Mouse (Mus musculus): ENCODE results near the gene Mrps14.

- TF ChIP-seq CTCF (IDR thresholded peaks at IDR 0.05; ENCODE audit: low read depth, low read length), result no peak
- TF ChIP-seq POLR2AphosphoS5 (IDR thresholded peaks at IDR 0.05; ENCODE audit: insufficient replicate concordance, low read depth, low read length), result no peak
- no peak for TF ChIP-seq GATA1 (IDR thresholded peaks at IDR 0.05; ENCODE audit: borderline replicate concordance, low read length)
These were observed 18.1 kb upstream of the Mrps14 start for GRCm38 (mm10) chr1:160176903-160177302.

Data from G1E (cell line).